Mouse (Mus musculus) cortical plate, adult 2 months (tissue): ENCODE measurements at regions not wholly inside any gene's neighbourhood (a gene's known extent, or its start where the extent isn't known, plus 50 kb on each side); places are given as distances from the start of the nearest gene placed in this dataset.

Source experiments
- CTCF ChIP-seq: fragments of 200-500 bp; IDR thresholded peaks from 2 replicates; pipeline ENCODE4 v1.5.1; 2011; ENCODE audit warnings: mild to moderate bottlenecking, control low read depth, low read length; ENCODE audit not compliant: insufficient read depth; ENCODE audit errors: extremely low read depth
- POLR2A ChIP-seq: fragments of 200-500 bp; IDR thresholded peaks from 2 replicates; pipeline ENCODE4 v1.6.1; 2011; ENCODE audit warnings: mild to moderate bottlenecking, low read length, control low read depth; ENCODE audit not compliant: insufficient read depth; ENCODE audit errors: extremely low read depth

DNA sequence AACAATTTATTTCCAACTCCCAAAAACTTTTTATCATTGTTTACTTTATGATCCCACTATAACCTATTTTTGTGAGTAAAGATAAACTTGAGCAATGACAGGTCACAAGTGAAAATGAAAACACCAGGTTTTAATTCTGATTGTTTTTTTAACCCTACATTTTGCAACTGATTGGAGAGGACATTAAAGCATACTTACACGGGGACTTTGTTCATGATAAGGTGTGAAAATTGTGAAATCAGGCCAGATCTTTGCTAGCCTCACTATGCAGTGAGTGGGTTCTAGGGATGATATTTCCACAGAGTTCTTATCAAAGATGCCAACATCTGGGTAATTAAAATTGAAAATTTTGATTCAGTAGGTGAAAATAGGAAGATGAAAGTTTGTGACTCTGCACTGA, 56.6 kb upstream of the Apob start:
- TF ChIP-seq POLR2A (no peak), CTCF (no peak)
